Mouse (Mus musculus) G1E-ER4 (cell line): ENCODE results near the gene Esr1. TPM values are rescaled to one million over a fixed set of nuclear protein-coding genes. Genes with fewer than 3 reads are reported as not detected.

Experiments
- GATA1 ChIP-seq: IDR thresholded peaks from one replicate; pipeline ENCODE4 v1.8.0; 2012; ENCODE audit warnings: low read length, inconsistent platforms
- polyA plus RNA-seq: library from polyadenylated mRNA; stranded (reverse); fragments of >175 nt; gene quantifications from 2 replicates; pipeline ENCODE4 v1.2.3, GENCODE M21; 2012

Esr1 gene
- not detected in 2 replicates for polyA plus RNA-seq

DNA sequence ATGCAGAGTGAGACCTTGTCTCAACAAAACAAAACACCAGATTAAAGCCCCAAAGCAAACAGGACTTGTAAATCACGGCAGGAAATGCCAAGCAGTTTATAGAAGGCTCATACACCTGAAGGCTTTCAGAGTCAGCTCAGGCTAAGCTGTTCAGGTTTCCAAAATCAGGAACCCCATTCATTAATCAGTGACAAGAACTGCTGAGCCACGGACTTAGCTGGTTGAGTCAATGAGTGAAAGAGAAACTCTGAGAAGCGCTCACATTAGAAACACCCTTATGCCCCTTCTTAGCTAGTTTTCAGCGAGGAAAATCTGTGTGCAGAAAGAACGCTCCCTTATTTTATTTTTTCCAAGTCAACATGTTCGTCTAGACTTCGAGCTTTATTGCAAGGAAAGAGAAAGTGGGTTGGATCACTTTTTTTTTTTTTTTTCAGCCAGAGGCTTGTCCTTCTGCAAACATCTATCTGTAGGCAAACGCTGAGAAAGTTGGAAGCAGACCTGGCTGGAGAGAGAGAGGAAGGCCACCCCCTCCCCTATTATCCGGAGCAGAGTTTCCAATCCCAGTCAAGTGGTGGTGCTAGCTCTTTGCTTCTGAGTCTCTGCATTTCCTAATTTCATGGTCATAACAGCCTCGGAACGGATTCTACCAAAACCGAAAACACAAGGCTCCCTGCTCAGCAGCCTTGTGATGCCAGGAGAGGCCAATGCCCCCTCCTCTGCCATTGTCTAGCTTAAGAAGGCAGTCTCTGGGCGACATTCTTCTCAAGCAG lies at the start of gene Esr1:
Esr1 (plus strand) TSS at position 208 of the 770 bp plus-strand sequence.
- TF ChIP-seq GATA1: no peak

DNA sequence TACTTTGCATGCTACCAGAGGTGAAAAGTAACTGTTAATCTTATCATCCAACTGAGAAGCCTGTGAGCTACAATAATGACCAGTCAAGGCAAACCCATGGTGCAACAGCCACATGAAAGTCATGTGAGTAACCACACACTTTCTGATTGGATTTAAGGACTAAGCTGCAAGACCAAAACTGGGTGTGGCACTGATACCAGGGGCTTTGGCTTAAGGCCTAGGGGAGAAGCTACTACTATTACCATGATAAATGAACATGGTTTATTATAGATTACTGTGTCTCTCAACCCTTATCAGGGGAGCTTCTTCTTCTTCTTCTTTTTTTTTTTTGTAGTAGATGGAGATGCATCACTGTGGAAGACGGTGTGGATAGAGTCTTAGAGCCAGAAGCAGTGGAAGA lies 46.2 kb upstream of the Esr1 start:
- no peak for TF ChIP-seq GATA1

GRCm38 (mm10) chr10:4570778-4571177 lies 40.6 kb upstream of the Esr1 start:
- TF ChIP-seq GATA1: no peak

GRCm38 (mm10) chr10:4571304-4571703 lies 40.1 kb upstream of the Esr1 start:
- no peak for TF ChIP-seq GATA1

DNA sequence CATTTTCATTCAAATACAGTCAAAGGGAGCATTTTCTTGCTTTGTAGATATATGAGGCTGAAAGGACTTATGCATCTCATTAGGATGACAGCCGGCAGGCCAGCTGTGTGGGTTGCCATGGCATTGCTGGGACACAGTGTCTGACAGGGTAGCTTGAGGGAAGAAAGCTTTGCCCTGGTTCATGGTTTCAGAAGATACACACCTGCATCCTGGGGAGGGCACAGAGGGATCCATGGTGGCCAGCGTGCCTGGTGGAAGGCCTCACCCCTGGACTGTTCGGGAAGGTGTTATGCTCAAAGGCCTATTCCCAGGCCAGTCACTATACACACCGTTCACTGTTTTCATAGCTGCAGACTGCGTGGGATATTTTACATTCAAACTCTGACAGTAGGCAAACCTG lies 29.5 kb upstream of the Esr1 start:
- TF ChIP-seq GATA1: no peak

GRCm38 (mm10) chr10:4586691-4587090 lies 24.7 kb upstream of the Esr1 start:
- no peak for TF ChIP-seq GATA1

DNA sequence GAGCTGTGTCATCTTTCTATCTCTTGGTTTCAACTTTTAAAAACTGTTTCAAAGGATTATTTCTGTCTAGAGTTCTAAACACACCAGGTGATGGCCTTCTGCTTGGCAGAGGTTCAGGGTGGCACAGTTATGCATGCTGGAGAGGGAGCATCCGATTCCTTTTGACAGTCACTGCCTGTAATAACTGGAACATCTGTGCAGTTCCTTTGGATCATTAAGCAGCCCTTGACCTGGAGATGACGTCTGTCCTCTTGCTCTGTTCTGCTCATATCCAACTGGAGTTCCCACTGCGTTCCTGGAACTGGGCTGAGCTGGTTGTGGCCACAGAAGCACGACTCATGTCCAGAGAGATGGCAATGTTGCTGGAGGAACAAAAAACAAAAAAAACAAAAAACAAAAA lies 21.8 kb upstream of the Esr1 start:
- no peak for TF ChIP-seq GATA1

DNA sequence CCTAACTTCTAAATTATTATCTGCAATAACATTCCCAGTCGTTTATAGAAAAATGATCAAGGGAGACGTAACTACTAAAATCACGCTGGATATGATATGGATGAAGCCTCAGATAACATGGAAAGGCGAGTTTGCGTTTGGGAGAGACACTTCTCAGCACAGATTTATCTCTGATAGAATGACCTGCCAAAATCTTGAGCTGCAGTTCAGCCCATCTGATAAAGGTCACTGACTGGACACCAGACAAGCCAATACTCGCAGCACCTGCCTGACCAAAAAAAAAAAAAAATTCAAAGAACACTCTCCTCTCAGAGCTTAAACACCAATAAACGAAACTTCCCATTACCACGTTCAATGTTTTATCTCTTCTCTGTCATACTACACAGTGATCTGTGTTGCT lies 20.4 kb upstream of the Esr1 start:
- no peak for TF ChIP-seq GATA1

DNA sequence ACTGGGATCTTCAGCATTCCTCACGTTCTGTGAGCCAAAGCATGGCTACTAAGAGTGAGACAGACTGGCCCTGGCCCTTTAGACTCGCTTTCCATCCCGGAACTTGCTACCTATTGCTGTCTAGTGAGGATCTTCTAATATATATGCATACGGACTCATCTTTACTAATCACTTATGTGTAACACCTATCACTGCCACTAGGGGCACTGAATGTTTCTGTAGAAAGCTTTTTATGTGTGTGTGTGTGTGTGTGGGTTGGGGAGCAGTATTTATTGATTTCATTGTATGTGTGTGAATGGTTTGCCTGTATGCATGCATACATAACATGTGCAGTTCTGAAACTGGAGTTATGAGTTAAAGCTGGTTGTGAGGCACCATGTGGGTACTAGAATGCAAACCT lies 17.6 kb upstream of the Esr1 start:
- TF ChIP-seq GATA1: no peak

GRCm38 (mm10) chr10:4597211-4597610 lies 14.2 kb upstream of the Esr1 start:
- no peak for TF ChIP-seq GATA1

- no peak for TF ChIP-seq GATA1
Measured at GRCm38 (mm10) chr10:4598244-4598842, 13.1 kb upstream of the Esr1 start.

GRCm38 (mm10) chr10:4598916-4599315 lies 12.5 kb upstream of the Esr1 start:
- no peak for TF ChIP-seq GATA1

DNA sequence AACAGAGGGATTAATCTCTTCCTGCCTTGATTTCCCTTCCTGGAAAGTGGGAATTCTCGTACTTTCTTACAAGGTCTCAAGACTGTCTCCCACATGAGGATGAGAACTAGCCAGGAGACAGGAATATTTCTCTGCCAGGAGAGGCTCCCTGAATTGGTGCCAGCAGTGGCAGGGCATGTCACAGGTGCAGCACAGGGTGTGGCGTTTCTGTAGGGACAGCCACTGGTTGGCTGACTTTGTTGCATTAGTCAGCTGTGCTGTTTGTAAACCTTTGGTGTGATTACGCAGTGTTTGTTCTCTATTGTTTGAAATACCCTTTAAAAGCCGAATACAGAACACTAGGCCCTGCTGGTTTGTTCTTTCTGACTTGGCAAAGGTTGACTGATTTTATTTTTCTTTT lies 11.8 kb upstream of the Esr1 start:
- no peak for TF ChIP-seq GATA1

- TF ChIP-seq GATA1: no peak
Measured at GRCm38 (mm10) chr10:4600796-4601474, 10.5 kb upstream of the Esr1 start.

- no peak for TF ChIP-seq GATA1
Measured at GRCm38 (mm10) chr10:4602466-4602865, 8.9 kb upstream of the Esr1 start.

- no peak for TF ChIP-seq GATA1
Measured at GRCm38 (mm10) chr10:4604527-4605209, 6.7 kb upstream of the Esr1 start.
